Mouse (Mus musculus) ES-Bruce4 (cell line): ENCODE results near the gene Kctd13.

Experiments
- CTCF ChIP-seq: IDR thresholded peaks from one replicate; pipeline ENCODE4 v1.8.1; 2011; ENCODE audit warnings: low read depth, low read length
- EP300 ChIP-seq: IDR thresholded peaks from 2 replicates; pipeline ENCODE4 v1.6.1; 2011; ENCODE audit warnings: low read depth, low read length; ENCODE audit not compliant: insufficient read depth
- POLR2A ChIP-seq: IDR thresholded peaks from one replicate; pipeline ENCODE4 v1.8.1; 2011; ENCODE audit warnings: low read length; ENCODE audit not compliant: insufficient read depth

DNA sequence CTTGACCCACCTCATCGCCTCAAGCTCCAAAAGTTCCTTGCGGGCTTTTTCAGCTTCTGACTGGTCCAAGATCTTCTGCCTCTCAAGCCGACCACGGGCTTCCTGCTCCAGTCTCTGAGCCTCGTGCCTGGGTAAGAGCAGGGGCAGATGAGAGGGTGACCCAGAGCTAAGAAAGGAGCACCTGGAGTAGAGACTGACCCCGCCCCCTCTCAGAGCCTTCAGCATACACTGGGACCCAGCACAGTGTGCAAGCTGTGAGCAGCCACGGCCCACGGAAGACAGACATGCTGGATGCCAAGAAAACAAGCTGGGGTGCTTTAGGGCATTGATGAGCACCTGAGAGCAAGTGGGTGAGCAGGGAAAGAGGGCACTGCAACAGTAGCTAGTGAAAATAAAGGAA is 60.1 kb downstream of the Kctd13 start:
- TF ChIP-seq CTCF, result no peak
- TF ChIP-seq EP300, result no peak
- no peak for TF ChIP-seq POLR2A
